ENCODE assay signal across 8 mouse cellular contexts in the genomic region with DNA sequence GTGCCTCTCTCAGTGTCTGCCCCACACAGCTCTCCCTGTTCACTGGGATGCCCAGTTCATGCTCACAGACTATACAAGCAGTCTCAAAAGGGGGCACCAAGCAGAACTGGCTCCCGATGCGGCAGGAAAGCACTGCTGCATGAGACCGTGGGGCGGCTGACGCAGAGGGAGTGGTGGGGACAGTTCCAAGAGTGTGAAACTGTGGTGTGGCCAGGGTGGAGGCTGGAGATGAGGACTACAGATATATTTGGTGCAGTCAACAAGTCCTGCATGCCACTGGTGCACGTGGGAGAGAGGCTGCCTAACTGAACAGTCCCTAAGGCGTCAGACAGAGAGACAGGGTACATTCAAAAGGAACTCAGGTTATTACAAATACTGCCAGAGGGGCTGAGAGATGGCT. TPM values are rescaled to one million over a fixed set of nuclear protein-coding genes. Genes with fewer than 3 reads are reported as not detected.
A peak's percentile ranks its signal among the peaks of the same experiment; 100 is the strongest.
DNase-seq lines count a peak whose midpoint lies in the region; ATAC-seq and TF ChIP-seq lines count a peak whose summit lies in the region.

No protein-coding gene starts in this region.

- peak overlapping the region; percentile 9; the same call in 1 of the 2 replicates for H3K27ac ChIP-seq in left cerebral cortex, adult 2 months
- H3K27ac ChIP-seq in limb, embryonic 10.5 days = peak overlapping the region; percentile 77
- H3K27ac ChIP-seq in midbrain, embryonic 15.5 days = no peak overlapping the region

- no peak overlapping the region for H3K4me2 ChIP-seq in midbrain, embryonic 15.5 days

- no peak overlapping the region for H3K4me3 ChIP-seq in left cerebral cortex, adult 2 months
- peak overlapping the region; percentile 55 for H3K4me3 ChIP-seq in erythroblast, embryonic 14.5 days (replicated peaks)
- no peak overlapping the region for H3K4me3 ChIP-seq in limb, embryonic 10.5 days
- no peak overlapping the region for H3K4me3 ChIP-seq in midbrain, embryonic 15.5 days

- ATAC-seq in midbrain, embryonic 15.5 days (replicated peaks) = no peak

- no peaks in the 10 kb centered on the region for H3K9me3 ChIP-seq in erythroblast, embryonic 14.5 days (ENCODE audit: control insufficient read depth, low read length)
- H3K9me3 ChIP-seq in limb, embryonic 10.5 days (replicated peaks) = no peaks in the 10 kb centered on the region
- no peaks in the 10 kb centered on the region for H3K9me3 ChIP-seq in midbrain, embryonic 15.5 days

- WGBS in limb, embryonic 10.5 days = 69% methylated on average over 7 of the region's 7 CpGs
- WGBS in midbrain, embryonic 15.5 days = 79% methylated on average over 7 of the region's 7 CpGs

- no peaks in the 10 kb centered on the region for H3K27me3 ChIP-seq in erythroblast, embryonic 14.5 days (ENCODE audit: control insufficient read depth)
- H3K27me3 ChIP-seq in limb, embryonic 10.5 days (ENCODE audit: low read depth, poor library complexity, severe bottlenecking) = no peaks in the 10 kb centered on the region
- H3K27me3 ChIP-seq in midbrain, embryonic 15.5 days (replicated peaks) = no peaks in the 10 kb centered on the region

- no peak for DNase-seq in left cerebral cortex, adult 2 months (ENCODE audit: extremely low spot score in 1 of 2, low spot score in 2 of 2)
- DNase-seq in left cerebral cortex, adult 8-10 months (ENCODE audit: low spot score in 2 of 2) = no peak
- DNase-seq in limb, embryonic 10.5 days (ENCODE audit: low spot score) = no peak
- DNase-seq in natural killer cell, adult 2 months (ENCODE audit: low spot score in 2 of 2) = peak; percentile 68 to 79
- no peak for DNase-seq in embryo, embryonic 11 days
- no peak for DNase-seq in yolk sac, embryonic 10.5 days (ENCODE audit: low spot score)

- peaks cover 65% of the 10 kb centered on the region for H3K4me1 ChIP-seq in erythroblast, embryonic 14.5 days (ENCODE audit: control insufficient read depth)
- peaks cover 13% of the 10 kb centered on the region for H3K4me1 ChIP-seq in limb, embryonic 10.5 days
- no peaks in the 10 kb centered on the region for H3K4me1 ChIP-seq in midbrain, embryonic 15.5 days

- H3K9ac ChIP-seq in midbrain, embryonic 15.5 days = no peak overlapping the region

- no peaks in the 10 kb centered on the region for H3K36me3 ChIP-seq in erythroblast, embryonic 14.5 days (ENCODE audit: control insufficient read depth)
- peaks cover 6% of the 10 kb centered on the region; the same call in 1 of the 2 replicates for H3K36me3 ChIP-seq in limb, embryonic 10.5 days
- H3K36me3 ChIP-seq in midbrain, embryonic 15.5 days (replicated peaks) = no peaks in the 10 kb centered on the region

- intact Hi-C loops in left cerebral cortex, adult 2 months (cut with DNase I) = loop anchor here (5.0 kb wide), 2 partner anchors 133 to 443 kb away; a partner anchor contains a TSS

- TF ChIP-seq CTCF in left cerebral cortex, adult 2 months (IDR thresholded peaks at IDR 0.05) = no peak; the same call in 1 of the 2 replicates

RNA-seq across cellular contexts. Expression of a gene that starts 22.2 kb away (rescaled TPM):
- 10 to 100 TPM; 70.0 to 74.0 TPM for total RNA-seq in left cerebral cortex, adult 2 months (2021)
- total RNA-seq in left cerebral cortex, adult 8-10 months (2022) = 100 to 1,000 TPM in 2 of 4 experiments, 10 to 100 TPM in 2; 83.8 to 107 (median 94.7) TPM
- 9.7 and 17.2 TPM in 2 replicates for polyA plus RNA-seq in erythroblast, embryonic 14.5 days (2012)
- polyA plus RNA-seq in limb, embryonic 10.5 days (2016; fragmentation: Nextera tagmentation; extraction: Ambion mirVana) = 293 and 361 TPM in 2 replicates
- polyA plus RNA-seq in midbrain, embryonic 15.5 days (2015; fragmentation: Nextera tagmentation; extraction: Ambion mirVana) = 166 and 185 TPM in 2 replicates

RNA-seq across cellular contexts. Expression of a gene that starts 23.5 kb away (rescaled TPM):
- 10 to 100 TPM; 42.3 to 43.5 TPM for total RNA-seq in left cerebral cortex, adult 2 months (2021)
- total RNA-seq in left cerebral cortex, adult 8-10 months (2022) = 10 to 100 TPM; 42.2 to 44.9 (median 43.6) TPM
- polyA plus RNA-seq in erythroblast, embryonic 14.5 days (2012) = 1.5 TPM in 2 replicates
- polyA plus RNA-seq in limb, embryonic 10.5 days (2016; fragmentation: Nextera tagmentation; extraction: Ambion mirVana) = 18.0 and 21.5 TPM in 2 replicates
- 28.4 and 28.9 TPM in 2 replicates for polyA plus RNA-seq in midbrain, embryonic 15.5 days (2015; fragmentation: Nextera tagmentation; extraction: Ambion mirVana)

RNA-seq across cellular contexts. Expression of a gene that starts 34.4 kb away (rescaled TPM):
- total RNA-seq in left cerebral cortex, adult 2 months (2021) = 1 to 10 TPM; 1.2 TPM
- total RNA-seq in left cerebral cortex, adult 8-10 months (2022) = 1 to 10 TPM; 1.2 to 1.4 (median 1.3) TPM
- not detected in 2 replicates for polyA plus RNA-seq in erythroblast, embryonic 14.5 days (2012)
- 2.3 TPM in 2 replicates for polyA plus RNA-seq in limb, embryonic 10.5 days (2016; fragmentation: Nextera tagmentation; extraction: Ambion mirVana)
- 1.1 and 1.7 TPM in 2 replicates for polyA plus RNA-seq in midbrain, embryonic 15.5 days (2015; fragmentation: Nextera tagmentation; extraction: Ambion mirVana)

Comparison
In these comparisons a context has a peak if more than half of its experiments do, and no peak if none do; other contexts are left out.
1. DNase-seq: peak in natural killer cell, adult 2 months (2 of 2); none in left cerebral cortex, adult 2 months (0 of 2), left cerebral cortex, adult 8-10 months (0 of 2), limb, embryonic 10.5 days (single experiment), embryo, embryonic 11 days (single experiment) and yolk sac, embryonic 10.5 days (single experiment).